Mouse (Mus musculus) monocyte, adult 2 months (primary cell): Measurements from ENCODE around the gene Taar2.

Source experiments
- DNase-seq, 2 experiments: peaks; one replicate each; pipeline ENCODE4 v3.0.0; 2022; ENCODE audit warnings: low spot score in 2 of 2, low read depth in 1 of 2

Taar2 gene

GRCm38 (mm10) chr10:23978901-23979705 lies 40.7 kb downstream of the Taar2 start:
- no peak for DNase-seq

GRCm38 (mm10) chr10:23985546-23985945 lies 47.2 kb downstream of the Taar2 start, which contains the start of gene Taar6:
TSS of gene Taar6 (minus strand) at chr10:23985646.
- DNase-seq: no peak

- DNase-seq: no peak
These were observed 48.0 kb downstream of the Taar2 start for GRCm38 (mm10) chr10:23986419-23986818.
